Mouse (Mus musculus): ENCODE measurements at regions not wholly inside any gene's neighbourhood (a gene's known extent, or its start where the extent isn't known, plus 50 kb on each side); places are given as distances from the start of the nearest gene placed in this dataset.

DNA sequence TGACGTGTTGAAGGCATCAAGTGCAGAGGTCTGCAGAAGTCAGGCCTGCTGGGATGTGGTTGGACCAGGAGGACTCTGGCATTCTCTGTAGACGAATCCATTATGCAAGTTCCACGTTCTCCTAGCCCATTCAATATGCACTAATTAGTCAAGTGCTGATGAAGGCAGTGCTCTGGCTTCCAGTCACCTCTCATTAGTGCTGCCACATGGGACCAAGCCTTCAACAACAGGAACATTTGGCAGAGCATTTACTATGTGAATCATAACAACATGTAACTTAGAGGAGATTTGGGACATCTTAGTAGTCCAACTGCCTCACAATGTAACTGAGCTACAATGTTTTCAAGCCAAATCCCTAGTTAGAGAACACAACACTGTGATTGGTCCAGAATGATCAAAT, 92.5 kb downstream of the Nfkbiz start:
- H3K36me3 ChIP-seq (replicated peaks; ENCODE audit: control insufficient read depth, insufficient read depth, low read depth, low read length) = no peaks in the 10 kb centered on the region
- H3K4me3 ChIP-seq (ENCODE audit: low read depth, low read length) = no peak overlapping the region
- H3K27me3 ChIP-seq (ENCODE audit: control insufficient read depth, insufficient read depth, low read length) = no peaks in the 10 kb centered on the region
- H3K4me1 ChIP-seq (ENCODE audit: control insufficient read depth, insufficient read depth, low read length) = no peaks in the 10 kb centered on the region
- no peaks in the 10 kb centered on the region for H3K9me3 ChIP-seq (replicated peaks; ENCODE audit: control insufficient read depth, low read length)
- no peak overlapping the region for H3K27ac ChIP-seq (replicated peaks; ENCODE audit: low read depth, low read length)
- 56% methylated on average over 3 of the region's 3 CpGs for WGBS
- no peak overlapping the region for H3K4me2 ChIP-seq (ENCODE audit: low read depth, low read length)
- DNase-seq (ENCODE audit: low spot score) (no peak), ATAC-seq (replicated peaks; ENCODE audit: insufficient number of reproducible peaks, low FRiP score, low TSS enrichment, low read depth) (no peak)
- H3K9ac ChIP-seq (replicated peaks; ENCODE audit: low read length) = no peak overlapping the region

GRCm38 (mm10) chr16:55745094-55745493, 93.6 kb downstream of the Nfkbiz start:
- no peak overlapping the region for H3K4me2 ChIP-seq (ENCODE audit: low read depth, low read length)
- WGBS = 79% methylated on average over 3 of the region's 3 CpGs

GRCm38 (mm10) chr16:55741099-55741863, 97.4 kb downstream of the Nfkbiz start:
- no peak overlapping the region for H3K9ac ChIP-seq (replicated peaks; ENCODE audit: low read length)
- no peaks in the 10 kb centered on the region for H3K4me1 ChIP-seq (ENCODE audit: control insufficient read depth, insufficient read depth, low read length)
- H3K4me3 ChIP-seq (ENCODE audit: low read depth, low read length) = no peak overlapping the region
- no peak for ATAC-seq (replicated peaks; ENCODE audit: insufficient number of reproducible peaks, low FRiP score, low TSS enrichment, low read depth)
- H3K4me2 ChIP-seq (ENCODE audit: low read depth, low read length) = no peak overlapping the region
- WGBS = 87% methylated on average over 2 of the region's 2 CpGs
- H3K36me3 ChIP-seq (replicated peaks; ENCODE audit: control insufficient read depth, insufficient read depth, low read depth, low read length) = no peaks in the 10 kb centered on the region
- no peaks in the 10 kb centered on the region for H3K9me3 ChIP-seq (replicated peaks; ENCODE audit: control insufficient read depth, low read length)
- no peak overlapping the region for H3K27ac ChIP-seq (replicated peaks; ENCODE audit: low read depth, low read length)
- DNase-seq (ENCODE audit: low spot score) = no peak
- no peaks in the 10 kb centered on the region for H3K27me3 ChIP-seq (ENCODE audit: control insufficient read depth, insufficient read depth, low read length)

More at GRCm38 (mm10) chr16:55745094-55745493, 93.6 kb downstream of the Nfkbiz start:
- Histone ChIP-seq H3K4me3 (ENCODE audit: low read depth, low read length) (no peak overlapping the region), H3K27ac (replicated peaks; ENCODE audit: low read depth, low read length) (no peak overlapping the region), H3K9me3 (replicated peaks; ENCODE audit: control insufficient read depth, low read length) (no peaks in the 10 kb centered on the region), H3K4me1 (ENCODE audit: control insufficient read depth, insufficient read depth, low read length) (no peaks in the 10 kb centered on the region), H3K9ac (replicated peaks; ENCODE audit: low read length) (no peak overlapping the region), H3K27me3 (ENCODE audit: control insufficient read depth, insufficient read depth, low read length) (no peaks in the 10 kb centered on the region), H3K36me3 (replicated peaks; ENCODE audit: control insufficient read depth, insufficient read depth, low read depth, low read length) (no peaks in the 10 kb centered on the region)
- DNase-seq (ENCODE audit: low spot score) (no peak), ATAC-seq (replicated peaks; ENCODE audit: insufficient number of reproducible peaks, low FRiP score, low TSS enrichment, low read depth) (no peak)

GRCm38 (mm10) chr16:55738741-55739140, 100.0 kb downstream of the Nfkbiz start:
- no peak for ATAC-seq (replicated peaks; ENCODE audit: insufficient number of reproducible peaks, low FRiP score, low TSS enrichment, low read depth)
- no peak overlapping the region for H3K4me2 ChIP-seq (ENCODE audit: low read depth, low read length)
- H3K4me1 ChIP-seq (ENCODE audit: control insufficient read depth, insufficient read depth, low read length) = no peaks in the 10 kb centered on the region
- no peaks in the 10 kb centered on the region for H3K36me3 ChIP-seq (replicated peaks; ENCODE audit: control insufficient read depth, insufficient read depth, low read depth, low read length)
- DNase-seq (ENCODE audit: low spot score) = no peak
- H3K27me3 ChIP-seq (ENCODE audit: control insufficient read depth, insufficient read depth, low read length) = no peaks in the 10 kb centered on the region
- WGBS = 93% methylated on average over 4 of the region's 4 CpGs
- H3K4me3 ChIP-seq (ENCODE audit: low read depth, low read length) = no peak overlapping the region
- no peaks in the 10 kb centered on the region for H3K9me3 ChIP-seq (replicated peaks; ENCODE audit: control insufficient read depth, low read length)
- H3K27ac ChIP-seq (replicated peaks; ENCODE audit: low read depth, low read length) = no peak overlapping the region
- no peak overlapping the region for H3K9ac ChIP-seq (replicated peaks; ENCODE audit: low read length)

- Histone ChIP-seq H3K9me3 (replicated peaks; ENCODE audit: control insufficient read depth, low read length) (no peaks in the 10 kb centered on the region), H3K36me3 (replicated peaks; ENCODE audit: control insufficient read depth, insufficient read depth, low read depth, low read length) (no peaks in the 10 kb centered on the region), H3K4me2 (ENCODE audit: low read depth, low read length) (no peak overlapping the region), H3K9ac (replicated peaks; ENCODE audit: low read length) (no peak overlapping the region), H3K4me1 (ENCODE audit: control insufficient read depth, insufficient read depth, low read length) (no peaks in the 10 kb centered on the region), H3K4me3 (ENCODE audit: low read depth, low read length) (no peak overlapping the region), H3K27ac (replicated peaks; ENCODE audit: low read depth, low read length) (no peak overlapping the region), H3K27me3 (ENCODE audit: control insufficient read depth, insufficient read depth, low read length) (no peaks in the 10 kb centered on the region)
- no peak for ATAC-seq (replicated peaks; ENCODE audit: insufficient number of reproducible peaks, low FRiP score, low TSS enrichment, low read depth)
- DNase-seq (ENCODE audit: low spot score) = no peak
- 93% methylated on average over 7 of the region's 7 CpGs for WGBS
Measured at GRCm38 (mm10) chr16:55735476-55735968, 103.2 kb downstream of the Nfkbiz start.

GRCm38 (mm10) chr16:55734301-55734700, 104.4 kb downstream of the Nfkbiz start:
- Histone ChIP-seq H3K4me2 (ENCODE audit: low read depth, low read length) (no peak overlapping the region), H3K36me3 (replicated peaks; ENCODE audit: control insufficient read depth, insufficient read depth, low read depth, low read length) (no peaks in the 10 kb centered on the region), H3K9ac (replicated peaks; ENCODE audit: low read length) (no peak overlapping the region), H3K27me3 (ENCODE audit: control insufficient read depth, insufficient read depth, low read length) (no peaks in the 10 kb centered on the region), H3K4me3 (ENCODE audit: low read depth, low read length) (no peak overlapping the region), H3K27ac (replicated peaks; ENCODE audit: low read depth, low read length) (no peak overlapping the region), H3K4me1 (ENCODE audit: control insufficient read depth, insufficient read depth, low read length) (no peaks in the 10 kb centered on the region), H3K9me3 (replicated peaks; ENCODE audit: control insufficient read depth, low read length) (no peaks in the 10 kb centered on the region)
- WGBS = 76% methylated on average over 11 of the region's 11 CpGs
- DNase-seq (ENCODE audit: low spot score) (no peak), ATAC-seq (replicated peaks; ENCODE audit: insufficient number of reproducible peaks, low FRiP score, low TSS enrichment, low read depth) (no peak)

GRCm38 (mm10) chr16:55733751-55734150, 104.9 kb downstream of the Nfkbiz start:
- DNase-seq (ENCODE audit: low spot score) (no peak), ATAC-seq (replicated peaks; ENCODE audit: insufficient number of reproducible peaks, low FRiP score, low TSS enrichment, low read depth) (no peak)
- Histone ChIP-seq H3K9me3 (replicated peaks; ENCODE audit: control insufficient read depth, low read length) (no peaks in the 10 kb centered on the region), H3K4me2 (ENCODE audit: low read depth, low read length) (no peak overlapping the region), H3K36me3 (replicated peaks; ENCODE audit: control insufficient read depth, insufficient read depth, low read depth, low read length) (no peaks in the 10 kb centered on the region), H3K4me1 (ENCODE audit: control insufficient read depth, insufficient read depth, low read length) (no peaks in the 10 kb centered on the region), H3K4me3 (ENCODE audit: low read depth, low read length) (no peak overlapping the region), H3K27me3 (ENCODE audit: control insufficient read depth, insufficient read depth, low read length) (no peaks in the 10 kb centered on the region), H3K9ac (replicated peaks; ENCODE audit: low read length) (no peak overlapping the region), H3K27ac (replicated peaks; ENCODE audit: low read depth, low read length) (no peak overlapping the region)
- 78% methylated on average over 4 of the region's 4 CpGs for WGBS

DNA sequence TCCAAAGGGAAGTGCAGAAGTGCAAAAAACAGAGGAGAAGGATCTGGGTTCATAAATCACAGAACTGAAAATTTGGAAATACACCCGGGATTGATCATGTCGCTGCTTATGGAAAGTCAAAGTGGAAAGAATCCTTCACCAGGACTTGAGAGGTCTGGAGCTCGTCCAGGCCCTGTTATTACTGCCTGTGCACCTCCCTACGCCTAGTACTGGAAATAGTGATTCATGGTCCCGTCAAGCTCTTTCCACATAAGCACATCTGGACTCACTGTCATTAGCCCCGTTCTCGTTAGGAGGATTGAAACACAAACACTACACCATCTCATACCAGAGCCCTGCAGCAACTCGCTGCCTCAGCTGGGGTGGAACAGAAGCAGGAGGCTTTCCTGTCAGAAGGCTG, 107.7 kb downstream of the Nfkbiz start:
- 74% methylated on average over 8 of the region's 8 CpGs for WGBS

More for the DNA sequence above, 107.7 kb downstream of the Nfkbiz start:
- H3K9ac ChIP-seq (replicated peaks; ENCODE audit: low read length) = no peak overlapping the region
- H3K27me3 ChIP-seq (ENCODE audit: control insufficient read depth, insufficient read depth, low read length) = no peaks in the 10 kb centered on the region
- H3K9me3 ChIP-seq (replicated peaks; ENCODE audit: control insufficient read depth, low read length) = no peaks in the 10 kb centered on the region
- H3K36me3 ChIP-seq (replicated peaks; ENCODE audit: control insufficient read depth, insufficient read depth, low read depth, low read length) = no peaks in the 10 kb centered on the region
- H3K27ac ChIP-seq (replicated peaks; ENCODE audit: low read depth, low read length) = no peak overlapping the region
- no peak overlapping the region for H3K4me3 ChIP-seq (ENCODE audit: low read depth, low read length)
- ATAC-seq (replicated peaks; ENCODE audit: insufficient number of reproducible peaks, low FRiP score, low TSS enrichment, low read depth) = no peak
- no peak overlapping the region for H3K4me2 ChIP-seq (ENCODE audit: low read depth, low read length)
- no peak for DNase-seq (ENCODE audit: low spot score)
- H3K4me1 ChIP-seq (ENCODE audit: control insufficient read depth, insufficient read depth, low read length) = no peaks in the 10 kb centered on the region
